Mouse (Mus musculus) lung, embryonic 14.5 days (tissue): Measurements from ENCODE around the gene Ddit4l. TPM values are rescaled to one million over a fixed set of nuclear protein-coding genes. Genes with fewer than 3 reads are reported as not detected.

Experiments
- ATAC-seq: fragments of 200-750 bp; cut with Nextera tagmentation; 2 replicates; pipeline ENCODE4 v1.8.0; 2017; ENCODE audit warnings: mild to moderate bottlenecking, moderate TSS enrichment, moderate library complexity; ENCODE audit not compliant: insufficient read depth
- DNase-seq: peaks from one replicate; pipeline ENCODE4 v3.0.0-alpha.2; 2015
- H3K27ac ChIP-seq: fragments of 300-500 bp; sonication (generic); 2 replicates; pipeline ENCODE4 v1.5.1; 2014; ENCODE audit warnings: low read depth, mild to moderate bottlenecking, moderate library complexity
- H3K27me3 ChIP-seq: fragments of 300-500 bp; sonication (generic); 2 replicates; pipeline ENCODE4 v1.6.1; 2014; ENCODE audit warnings: low read length, control low read depth; ENCODE audit not compliant: insufficient read depth
- H3K36me3 ChIP-seq: fragments of 300-500 bp; sonication (generic); 2 replicates; pipeline ENCODE4 v1.6.1; 2014; ENCODE audit warnings: control low read depth; ENCODE audit not compliant: insufficient read depth
- H3K4me1 ChIP-seq: fragments of 300-500 bp; sonication (generic); 2 replicates; pipeline ENCODE4 v1.6.1; 2014; ENCODE audit warnings: antibody characterized with exemption, control low read depth; ENCODE audit not compliant: insufficient read depth
- H3K4me2 ChIP-seq: fragments of 300-500 bp; sonication (generic); 2 replicates; pipeline ENCODE4 v1.6.1; 2014; ENCODE audit warnings: mild to moderate bottlenecking
- H3K4me3 ChIP-seq: fragments of 300-500 bp; sonication (generic); 2 replicates; pipeline ENCODE4 v1.5.1; 2014; ENCODE audit warnings: low read depth, low read length
- H3K9ac ChIP-seq: fragments of 300-500 bp; sonication (generic); 2 replicates; pipeline ENCODE4 v1.6.1; 2014
- H3K9me3 ChIP-seq: fragments of 300-500 bp; sonication (generic); 2 replicates; pipeline ENCODE4 v1.6.1; 2016; ENCODE audit warnings: low read depth, low read length, control low read depth
- CTCF ChIP-seq: IDR thresholded peaks from 2 replicates; pipeline ENCODE4 v1.5.1; 2016; ENCODE audit warnings: antibody characterized with exemption, low read depth
- WGBS: fragments of 180-500 bp; shearing (Covaris S2); extraction: QIAGEN DNeasy Blood & Tissue Kit; methylation state at CpG from one replicate; pipeline ENCODE4 v1.1.7; 2014; 5-methylcytosine and 5-hydroxymethylcytosine counted together
- polyA plus RNA-seq: library from polyadenylated mRNA; unstranded; fragments of >200 nt; fragmentation: Nextera tagmentation; extraction: Ambion mirVana; gene quantifications from 2 replicates; pipeline ENCODE4 v1.2.1, GENCODE M21; 2014

The Ddit4l gene
- polyA plus RNA-seq, 1 experiment from 2014 or later: 10.3 TPM

DNA sequence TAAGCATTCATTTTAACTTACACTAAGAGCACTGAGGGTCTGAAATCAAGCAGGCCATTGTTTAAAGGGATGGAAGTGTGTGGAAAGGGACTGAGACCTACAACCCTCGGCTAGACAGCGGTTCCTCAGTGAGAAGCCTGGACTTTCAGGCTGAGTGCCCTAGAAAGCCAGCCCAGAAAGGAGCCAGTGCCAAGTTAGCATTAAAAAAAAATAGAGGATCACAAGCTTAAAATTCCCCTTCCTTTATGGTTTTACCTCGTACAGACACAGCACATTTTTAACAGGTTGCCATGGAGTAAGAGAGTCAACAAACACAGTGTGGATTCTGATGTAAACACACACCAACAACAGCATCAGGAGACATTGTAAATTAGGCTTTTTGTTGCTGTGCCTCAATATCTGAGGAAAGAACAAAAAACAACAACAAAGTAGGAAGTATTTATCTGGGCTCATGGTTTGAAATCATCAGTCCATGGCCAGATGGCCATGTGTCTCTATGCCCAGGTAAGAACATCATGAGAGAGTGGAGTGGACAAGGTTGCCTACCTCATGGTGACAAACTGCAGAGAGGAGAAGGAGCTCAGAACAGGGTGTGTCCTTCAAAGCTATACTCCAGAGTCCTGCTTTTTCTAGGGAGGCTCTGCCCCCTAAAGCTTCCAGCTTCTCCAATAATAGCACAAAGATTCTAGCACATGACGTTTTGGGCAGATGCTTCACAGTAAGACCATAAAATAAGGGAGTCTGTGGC is 10.1 kb upstream of the Ddit4l start:
- Histone ChIP-seq H3K9ac (no peak overlapping the region), H3K4me2 (no peak overlapping the region), H3K27ac (no peak overlapping the region), H3K36me3 (no peaks in the 10 kb centered on the region), H3K27me3 (no peaks in the 10 kb centered on the region), H3K4me1 (peaks cover 3% of the 10 kb centered on the region; the same call in 1 of the 2 replicates), H3K9me3 (no peaks in the 10 kb centered on the region), H3K4me3 (no peak overlapping the region)
- DNase-seq (no peak), ATAC-seq (no peak)
- 63% methylated on average over 4 of the region's 4 CpGs for WGBS
- TF ChIP-seq CTCF: no peak

DNA sequence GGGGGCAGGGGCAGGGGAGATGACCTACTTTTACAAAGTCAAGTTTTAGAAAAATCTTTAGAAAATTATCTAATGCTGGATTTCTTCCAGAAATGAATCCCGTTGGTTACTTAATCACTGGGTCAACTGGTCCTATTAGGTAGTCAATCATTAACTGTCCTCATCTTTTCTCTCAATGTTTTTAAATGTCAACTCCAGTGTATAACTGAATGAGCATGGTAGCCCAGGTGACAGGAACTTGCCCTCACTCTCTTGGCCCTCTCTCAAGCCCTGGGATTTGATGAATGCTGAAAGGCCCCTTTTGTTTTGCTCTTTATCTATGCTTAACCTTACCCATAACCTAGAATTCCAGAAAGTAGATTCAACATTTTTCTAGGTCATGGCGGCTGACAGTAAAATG is 9.4 kb upstream of the Ddit4l start:
- Histone ChIP-seq H3K9me3 (no peaks in the 10 kb centered on the region), H3K36me3 (no peaks in the 10 kb centered on the region), H3K4me3 (no peak overlapping the region), H3K27ac (no peak overlapping the region), H3K9ac (no peak overlapping the region), H3K27me3 (no peaks in the 10 kb centered on the region), H3K4me2 (no peak overlapping the region), H3K4me1 (peaks cover 3% of the 10 kb centered on the region; the same call in 1 of the 2 replicates)
- DNase-seq: no peak
- no peak for TF ChIP-seq CTCF
- 51% methylated on average over 2 of the region's 2 CpGs for WGBS
- ATAC-seq: peak; percentile 60; the same call in 1 of the 2 replicates

DNA sequence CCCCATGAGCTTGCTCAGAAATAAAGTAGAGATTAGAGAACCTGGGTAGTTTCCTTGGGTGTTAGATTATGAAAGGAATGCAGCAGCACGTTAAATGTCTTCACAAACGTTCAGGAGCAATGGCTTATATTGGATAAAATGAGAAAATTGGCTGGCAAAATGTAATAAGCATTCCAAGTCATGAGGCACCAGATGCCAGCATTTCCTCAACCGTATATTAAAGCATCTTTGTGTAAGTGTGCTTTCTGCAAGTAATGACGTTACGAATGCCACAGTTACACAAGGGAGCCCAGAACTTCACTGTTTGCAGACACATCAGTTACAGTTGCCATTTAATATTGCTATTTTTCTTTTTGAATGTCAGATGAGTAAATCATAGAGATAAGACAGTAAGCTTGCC is 872 bp upstream of the Ddit4l start:
- no peak for TF ChIP-seq CTCF
- Histone ChIP-seq H3K9ac (no peak overlapping the region), H3K27me3 (peaks cover 5% of the 10 kb centered on the region; the same call in 1 of the 2 replicates), H3K36me3 (no peaks in the 10 kb centered on the region), H3K4me2 (no peak overlapping the region), H3K4me1 (no peaks in the 10 kb centered on the region; the same call in 1 of the 2 replicates), H3K4me3 (no peak overlapping the region), H3K27ac (no peak overlapping the region), H3K9me3 (no peaks in the 10 kb centered on the region)
- ATAC-seq: no peak
- DNase-seq: no peak
- 73% methylated on average over 5 of the region's 5 CpGs for WGBS

DNA sequence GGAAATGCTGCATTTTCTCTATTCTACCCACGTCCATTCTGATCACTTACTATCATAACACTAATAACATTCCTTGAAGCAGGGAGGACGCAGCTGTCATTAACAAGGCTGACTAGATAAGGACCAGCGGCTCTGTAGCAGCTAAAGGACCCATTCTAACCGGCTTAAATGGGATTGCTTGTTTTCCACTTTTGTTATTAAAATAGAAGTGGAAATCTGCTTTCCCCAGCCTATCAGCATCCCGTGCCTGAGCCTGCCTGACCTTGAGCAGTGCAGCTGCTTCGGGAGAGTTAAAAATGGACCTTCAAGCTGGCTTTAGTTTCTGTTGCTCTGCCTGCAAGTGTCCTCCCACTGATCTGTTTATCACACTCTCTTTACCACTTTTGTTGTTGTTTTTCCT is 679 bp downstream of the Ddit4l start:
- H3K4me1 ChIP-seq: no peaks in the 10 kb centered on the region; the same call in 1 of the 2 replicates
- H3K9me3 ChIP-seq: no peaks in the 10 kb centered on the region
- ATAC-seq (no peak), DNase-seq (no peak)
- H3K9ac ChIP-seq: no peak overlapping the region
- H3K4me3 ChIP-seq: no peak overlapping the region
- WGBS: 26% methylated on average over 6 of the region's 6 CpGs
- H3K4me2 ChIP-seq: no peak overlapping the region
- no peak for TF ChIP-seq CTCF
- peaks cover 5% of the 10 kb centered on the region; the same call in 1 of the 2 replicates for H3K27me3 ChIP-seq
- no peaks in the 10 kb centered on the region for H3K36me3 ChIP-seq
- no peak overlapping the region for H3K27ac ChIP-seq

DNA sequence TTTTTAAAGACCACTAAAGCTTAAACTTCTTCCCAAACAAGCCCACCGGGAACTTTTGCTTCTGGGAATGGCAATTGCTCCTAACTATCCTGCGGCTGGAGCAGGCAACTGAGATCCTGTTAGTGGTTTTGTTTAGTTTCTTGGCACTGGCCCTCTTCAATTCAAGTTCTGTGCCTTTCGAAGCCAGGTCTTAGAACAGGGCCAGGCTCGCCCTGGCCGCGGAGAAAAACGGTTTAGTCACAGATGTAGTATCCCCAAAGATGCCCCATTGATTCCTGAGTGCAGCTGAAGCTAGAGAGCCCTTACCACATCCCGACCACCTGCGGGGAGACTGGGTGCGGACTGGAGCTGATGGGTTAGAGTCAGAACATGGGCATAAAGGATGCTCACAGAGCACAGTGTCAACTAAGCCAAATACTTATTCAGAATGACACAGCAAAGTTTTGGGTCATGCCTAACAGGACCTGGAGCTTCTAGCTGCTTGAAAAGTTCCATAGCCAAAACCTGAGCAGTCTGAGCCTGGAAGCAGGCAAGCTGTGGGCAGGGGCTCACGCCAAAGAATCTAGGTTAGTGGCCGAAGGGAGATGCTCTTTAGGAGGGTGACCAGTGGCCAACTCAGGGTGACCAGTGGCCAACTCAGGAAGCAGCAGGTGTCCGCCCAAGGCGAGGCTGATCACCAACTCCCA is 1.6 kb downstream of the Ddit4l start:
- no peak for DNase-seq

DNA sequence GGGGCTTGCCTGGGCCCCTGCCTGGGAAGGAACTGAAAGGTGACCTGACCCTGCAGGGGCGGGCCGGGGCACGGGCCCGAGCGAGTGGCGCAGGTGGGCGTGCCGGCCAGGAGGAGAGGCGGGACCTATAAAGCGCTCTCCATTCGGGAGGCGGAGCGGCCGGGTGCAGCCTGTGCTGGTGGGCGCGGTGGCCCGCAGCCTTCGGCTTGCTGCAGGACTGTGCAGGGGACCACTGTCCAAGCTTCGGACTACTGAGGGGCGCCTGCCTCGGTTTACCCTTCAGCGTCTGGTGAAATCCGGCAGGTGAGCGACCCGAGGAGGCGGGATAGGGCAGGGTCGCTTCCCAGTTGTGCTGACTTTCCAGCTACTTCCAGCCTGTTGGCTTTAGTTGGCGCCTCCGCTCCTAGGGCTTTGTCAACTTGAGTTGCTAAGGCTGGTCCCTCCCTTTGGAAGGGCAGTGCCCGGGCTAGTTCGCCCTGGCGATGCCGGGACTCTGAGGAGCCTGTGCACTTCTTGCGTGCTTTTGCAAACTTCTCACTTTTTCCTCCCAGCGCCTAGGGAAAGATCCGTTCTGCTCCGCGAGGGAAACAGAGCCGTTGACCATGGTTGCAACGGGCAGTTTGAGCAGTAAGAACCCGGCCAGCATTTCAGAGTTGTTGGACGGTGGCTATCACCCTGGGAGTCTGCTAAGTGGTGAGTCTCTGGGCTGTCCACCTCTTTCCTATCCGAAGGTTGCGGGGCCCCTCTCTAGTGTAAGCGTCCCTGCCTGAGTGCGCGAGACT is 2.4 kb downstream of the Ddit4l start:
- WGBS: under 1% methylated on average over 47 of the region's 47 CpGs
- Histone ChIP-seq H3K27ac (no peak overlapping the region), H3K9ac (peak overlapping the region; percentile 48)

More for the DNA sequence above, 1.6 kb downstream of the Ddit4l start:
- peak overlapping the region; percentile 55 for H3K4me3 ChIP-seq
- no peaks in the 10 kb centered on the region; the same call in 1 of the 2 replicates for H3K4me1 ChIP-seq
- no peaks in the 10 kb centered on the region for H3K36me3 ChIP-seq
- H3K9ac ChIP-seq: peak overlapping the region; percentile 48; the same call in 1 of the 2 replicates
- no peaks in the 10 kb centered on the region for H3K9me3 ChIP-seq
- H3K27me3 ChIP-seq: peaks cover 5% of the 10 kb centered on the region; the same call in 1 of the 2 replicates
- H3K4me2 ChIP-seq: peak overlapping the region; percentile 92
- 38% methylated on average over 14 of the region's 14 CpGs for WGBS
- no peak overlapping the region for H3K27ac ChIP-seq
- TF ChIP-seq CTCF: no peak
- ATAC-seq: peak; percentile 12; the same call in 1 of the 2 replicates

More for the DNA sequence above, 2.4 kb downstream of the Ddit4l start:
- H3K27me3 ChIP-seq: peaks cover 5% of the 10 kb centered on the region; the same call in 1 of the 2 replicates
- H3K4me3 ChIP-seq: peak overlapping the region; percentile 55
- H3K36me3 ChIP-seq: no peaks in the 10 kb centered on the region
- H3K4me1 ChIP-seq: no peaks in the 10 kb centered on the region; the same call in 1 of the 2 replicates
- ATAC-seq (peak; percentile 99), DNase-seq (peak; percentile 77)
- peak overlapping the region; percentile 92 for H3K4me2 ChIP-seq
- H3K9me3 ChIP-seq: no peaks in the 10 kb centered on the region
- no peak for TF ChIP-seq CTCF
